Mouse (Mus musculus) MEL (cell line): ENCODE data around the gene Ifna4.

ENCODE experiments used
- CHD1 ChIP-seq: IDR thresholded peaks from 2 replicates; pipeline ENCODE4 v1.6.1; 2012; ENCODE audit warnings: low read depth, mild to moderate bottlenecking, inconsistent platforms, low read length, improper control_type of control experiment
- CTCF ChIP-seq, 3 experiments: IDR thresholded peaks in 2 of 3; conservative IDR thresholded peaks in 1 of 3; 2 replicates each; pipeline ENCODE4 v1.5.1; 2011 to 2012; ENCODE audit warnings: low read length in 3 of 3, low read depth in 2 of 3, mild to moderate bottlenecking in 2 of 3, improper control_type of control experiment in 1 of 3, inconsistent platforms in 1 of 3, mixed read lengths in 1 of 3, moderate library complexity in 1 of 3; ENCODE audit not compliant: control insufficient read depth in 1 of 3, insufficient read depth in 1 of 3, poor library complexity in 1 of 3, severe bottlenecking in 1 of 3
- EP300 ChIP-seq, 2 experiments: IDR thresholded peaks; 2 replicates each; pipeline ENCODE4 v1.6.1; 2011; ENCODE audit warnings: improper control_type of control experiment in 2 of 2, low read length in 2 of 2, low read depth in 1 of 2, mild to moderate bottlenecking in 1 of 2
- NELFE ChIP-seq: IDR thresholded peaks from 2 replicates; pipeline ENCODE4 v1.6.1; 2011; ENCODE audit warnings: low read depth, low read length, improper control_type of control experiment
- POLR2A ChIP-seq, 2 experiments: IDR thresholded peaks; 2 replicates each; pipeline ENCODE4 v1.6.1; 2011 to 2012; ENCODE audit warnings: low read length in 2 of 2, mild to moderate bottlenecking in 2 of 2, control low read depth in 1 of 2, improper control_type of control experiment in 1 of 2, low read depth in 1 of 2, moderate library complexity in 1 of 2; ENCODE audit not compliant: control insufficient read depth in 1 of 2, insufficient read depth in 1 of 2, poor library complexity in 1 of 2
- POLR2AphosphoS5 ChIP-seq: IDR thresholded peaks from 2 replicates; pipeline ENCODE4 v1.6.1; 2012; ENCODE audit warnings: low read depth, borderline replicate concordance, mild to moderate bottlenecking, inconsistent platforms, low read length, moderate library complexity, mixed read lengths
- UBTF ChIP-seq: IDR thresholded peaks from 2 replicates; pipeline ENCODE4 v1.6.1; 2012; ENCODE audit warnings: low read depth, mild to moderate bottlenecking, inconsistent platforms, low read length, improper control_type of control experiment, moderate library complexity, borderline replicate concordance; ENCODE audit not compliant: insufficient read depth
- USF2 ChIP-seq, 2 experiments: IDR thresholded peaks; 2 replicates each; pipeline ENCODE4 v1.6.1; 2011 to 2012; ENCODE audit warnings: improper control_type of control experiment in 2 of 2, low read length in 2 of 2, borderline replicate concordance in 1 of 2, inconsistent platforms in 1 of 2, low read depth in 1 of 2, mild to moderate bottlenecking in 1 of 2; ENCODE audit not compliant: insufficient read depth in 1 of 2
- ZMIZ1 ChIP-seq: IDR thresholded peaks from 2 replicates; pipeline ENCODE4 v1.6.1; 2012; ENCODE audit warnings: low read depth, mild to moderate bottlenecking, inconsistent platforms, low read length, improper control_type of control experiment, moderate library complexity

- TF ChIP-seq EP300 (IDR thresholded peaks at IDR 0.05; ENCODE audit: low read depth in 1 of 2, low read length in 2 of 2) (no peak), CHD1 (no peak), ZMIZ1 (no peak), UBTF (no peak), CTCF (IDR thresholded peaks at IDR 0.05 in 2 of 3, conservative IDR thresholded peaks at IDR 0.05 in 1 of 3; ENCODE audit: control insufficient read depth in 1 of 3, insufficient read depth in 1 of 3, low read depth in 2 of 3, low read length in 3 of 3, poor library complexity in 1 of 3, severe bottlenecking in 1 of 3) (no peak), NELFE (no peak), USF2 (IDR thresholded peaks at IDR 0.05; ENCODE audit: borderline replicate concordance in 1 of 2, insufficient read depth in 1 of 2, low read depth in 1 of 2, low read length in 2 of 2) (no peak), POLR2AphosphoS5 (no peak), POLR2A (IDR thresholded peaks at IDR 0.05; ENCODE audit: control insufficient read depth in 1 of 2, insufficient read depth in 1 of 2, low read depth in 1 of 2, low read length in 2 of 2, poor library complexity in 1 of 2) (no peak)
These were observed 38.4 kb downstream of the Ifna4 start, which contains the start of gene Ifne for GRCm38 (mm10) chr4:88880101-88880500.
